Mouse (Mus musculus) kidney, adult 18-20 months (tissue): Measurements from ENCODE around the gene Sae1.
"Not testable (repeated sequence)": the region's sequence is repeated elsewhere in the genome, so short reads cannot be mapped to it uniquely, and the experiment has no call there.

Source experiments
- DNase-seq: peaks from one replicate; pipeline ENCODE4 v3.0.0; 2021

Sae1 gene

DNA sequence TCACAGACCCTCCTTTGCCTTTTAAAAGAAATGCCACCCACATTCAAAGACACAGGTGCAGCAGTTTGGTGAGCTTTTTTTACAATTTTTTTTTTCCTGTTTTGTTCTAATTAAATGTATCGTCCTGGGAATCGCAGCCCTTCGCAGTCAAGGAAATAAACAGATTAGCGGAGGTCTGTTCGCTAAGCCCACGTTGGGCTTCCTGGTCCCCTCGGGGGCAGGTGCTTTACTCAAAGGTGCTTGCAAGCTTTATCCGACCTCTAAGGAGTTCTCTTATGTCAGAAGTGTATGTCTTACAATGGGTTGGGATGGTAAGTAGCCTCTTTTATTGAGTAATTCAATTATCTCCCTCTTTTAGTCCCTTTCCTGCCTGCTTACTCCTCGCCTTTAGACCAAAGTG, 14.8 kb upstream of the Sae1 start:
- DNase-seq: no peak

DNA sequence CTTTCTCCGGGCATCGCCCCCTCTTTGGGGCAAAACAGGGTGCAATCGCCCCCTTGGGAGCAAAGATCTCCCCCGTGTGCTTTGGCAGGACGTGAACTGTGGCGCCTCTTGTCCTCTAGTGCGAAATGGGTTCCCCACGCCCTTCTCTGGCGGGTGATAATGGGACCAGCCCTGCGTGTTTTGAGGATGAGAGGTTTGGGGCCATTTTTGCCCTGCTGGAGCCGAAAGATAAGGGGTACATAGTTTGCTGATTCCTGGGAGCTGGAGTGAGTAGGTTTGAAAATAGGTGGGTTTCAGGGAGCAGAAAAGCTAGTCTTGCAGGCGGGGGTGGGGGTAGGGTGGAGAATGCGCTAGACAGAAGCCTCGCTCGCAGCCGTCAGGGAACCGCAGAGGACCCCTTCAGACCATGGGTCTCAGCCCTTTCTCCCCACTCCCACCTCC, 14.4 kb upstream of the Sae1 start:
- DNase-seq: peak; percentile 50

DNA sequence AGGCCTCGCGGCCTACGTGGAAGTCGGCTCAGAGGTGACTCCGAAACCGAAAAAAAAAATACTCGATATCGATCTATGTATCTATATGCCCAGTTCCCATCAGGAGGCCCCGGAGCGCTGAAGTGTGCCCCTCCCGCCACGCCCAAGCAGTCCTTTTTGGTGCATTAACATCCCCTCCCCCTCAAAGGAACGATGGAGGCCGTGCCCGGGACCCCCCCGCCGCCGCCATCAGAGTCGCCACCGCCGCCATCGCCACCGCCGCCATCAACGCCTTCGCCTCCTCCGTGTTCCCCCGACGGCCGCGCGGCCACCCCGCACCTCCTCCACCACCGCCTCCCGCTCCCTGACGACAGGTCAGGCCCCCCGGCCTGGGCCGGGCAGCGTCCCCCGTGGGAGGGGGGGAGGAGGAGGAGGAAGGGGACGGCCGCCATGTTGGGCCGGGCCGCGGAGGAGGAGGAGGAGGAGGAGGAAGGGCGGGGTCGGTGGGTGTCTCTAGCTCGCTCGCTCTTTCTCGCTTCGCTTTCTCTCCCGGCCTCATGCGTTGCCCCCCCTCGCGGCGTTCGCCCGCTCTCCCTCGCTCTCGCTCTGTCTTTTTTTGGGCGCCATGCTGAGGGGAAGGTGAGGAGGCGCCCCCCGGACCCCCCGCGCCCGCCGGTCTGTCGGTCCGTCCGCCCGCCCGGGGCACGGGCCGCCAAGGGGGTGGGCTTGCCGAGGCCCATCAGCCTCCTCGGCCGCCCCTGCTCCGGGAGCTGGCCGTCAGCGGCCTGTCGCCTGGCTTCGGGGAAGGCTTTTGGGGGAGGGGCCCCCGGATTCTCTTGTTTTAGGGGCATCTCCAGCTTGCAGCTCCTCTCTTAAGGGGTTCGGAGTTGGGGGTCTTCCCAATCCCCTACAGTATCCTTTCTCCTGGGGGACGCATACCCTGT, 13.3 kb upstream of the Sae1 start, which contains the start of gene Zc3h4:
TSS of gene Zc3h4 (plus strand) at position 222 of the 923 bp plus-strand sequence.
- peak; percentile 92 for DNase-seq

DNA sequence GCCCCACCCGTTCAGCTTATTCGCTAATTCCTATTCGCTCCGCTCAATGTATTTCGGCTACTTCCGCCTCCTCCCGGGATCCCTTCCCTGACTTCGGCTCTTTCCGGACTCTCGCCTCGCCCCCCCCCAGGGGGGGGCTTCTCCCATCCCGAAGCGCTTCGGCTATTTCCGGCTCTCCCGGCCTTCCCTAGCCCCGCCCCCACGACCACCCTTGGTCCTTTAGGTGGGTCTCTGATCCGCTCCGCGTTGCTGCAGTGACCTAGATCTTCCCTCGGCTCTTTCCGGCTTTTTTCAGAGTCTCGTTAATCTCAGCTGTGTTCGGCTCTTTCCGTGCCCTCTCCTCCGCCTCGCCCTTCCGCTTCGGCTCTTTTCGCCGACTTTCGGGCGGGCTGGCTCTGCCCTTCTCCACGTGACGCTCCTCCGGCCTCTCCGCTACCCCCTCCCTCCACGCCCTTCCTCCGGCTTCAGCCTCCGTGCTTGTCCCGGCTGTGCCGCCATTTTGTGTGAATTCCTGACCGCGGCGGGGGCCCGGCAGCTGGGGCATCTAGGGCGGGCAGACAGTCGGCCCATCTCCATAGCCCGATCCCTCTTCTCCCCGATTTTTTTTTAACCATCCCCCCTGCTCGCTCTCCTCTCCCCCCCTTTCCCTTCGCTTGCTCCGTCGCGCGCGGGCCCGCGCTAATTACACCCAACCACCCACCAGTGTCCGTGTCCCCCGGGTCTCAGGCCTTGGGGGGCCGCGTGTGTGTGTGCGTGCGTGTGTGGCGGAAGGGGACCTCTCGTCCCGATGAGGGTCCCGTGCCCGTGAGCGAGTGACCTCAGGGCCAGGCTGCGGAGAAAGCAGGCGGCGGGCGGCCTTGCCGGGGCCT, 12.4 kb upstream of the Sae1 start:
- peak; percentile 97 for DNase-seq

DNA sequence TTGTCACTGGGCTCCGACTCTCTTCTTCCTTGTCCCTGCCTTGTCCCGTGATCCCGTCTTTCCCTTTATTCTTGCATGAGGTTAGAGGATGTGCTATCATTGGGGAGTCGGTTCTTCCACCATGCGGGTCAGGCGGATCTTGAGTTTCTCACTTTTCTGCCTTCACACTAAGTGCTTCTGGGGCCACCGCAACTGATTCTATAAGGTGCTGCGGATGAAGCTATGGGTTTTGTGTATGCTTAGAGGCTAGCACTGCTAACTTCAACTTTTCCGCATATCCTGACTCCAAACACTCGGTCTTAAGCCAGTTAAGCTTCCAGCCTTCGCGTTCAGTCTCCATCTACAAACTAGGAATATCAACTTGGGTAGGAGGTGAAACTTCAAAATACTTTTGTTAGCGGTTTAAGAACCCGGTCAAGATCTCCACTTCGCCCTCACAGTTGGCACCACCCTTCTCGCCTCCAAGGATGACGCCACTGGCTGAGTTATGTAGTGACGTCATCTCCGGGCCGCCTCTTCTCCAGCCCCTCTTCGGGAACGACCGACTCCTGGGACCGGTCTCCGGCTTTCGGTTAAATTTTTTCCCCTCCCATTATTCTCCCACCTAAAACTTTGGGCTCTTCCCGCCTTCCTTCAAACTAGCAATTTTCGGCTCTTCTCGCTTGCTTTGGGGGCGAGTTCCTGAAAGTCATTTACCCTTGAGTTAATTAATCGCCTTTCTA, 11.7 kb upstream of the Sae1 start:
- DNase-seq: peak; percentile 95

DNA sequence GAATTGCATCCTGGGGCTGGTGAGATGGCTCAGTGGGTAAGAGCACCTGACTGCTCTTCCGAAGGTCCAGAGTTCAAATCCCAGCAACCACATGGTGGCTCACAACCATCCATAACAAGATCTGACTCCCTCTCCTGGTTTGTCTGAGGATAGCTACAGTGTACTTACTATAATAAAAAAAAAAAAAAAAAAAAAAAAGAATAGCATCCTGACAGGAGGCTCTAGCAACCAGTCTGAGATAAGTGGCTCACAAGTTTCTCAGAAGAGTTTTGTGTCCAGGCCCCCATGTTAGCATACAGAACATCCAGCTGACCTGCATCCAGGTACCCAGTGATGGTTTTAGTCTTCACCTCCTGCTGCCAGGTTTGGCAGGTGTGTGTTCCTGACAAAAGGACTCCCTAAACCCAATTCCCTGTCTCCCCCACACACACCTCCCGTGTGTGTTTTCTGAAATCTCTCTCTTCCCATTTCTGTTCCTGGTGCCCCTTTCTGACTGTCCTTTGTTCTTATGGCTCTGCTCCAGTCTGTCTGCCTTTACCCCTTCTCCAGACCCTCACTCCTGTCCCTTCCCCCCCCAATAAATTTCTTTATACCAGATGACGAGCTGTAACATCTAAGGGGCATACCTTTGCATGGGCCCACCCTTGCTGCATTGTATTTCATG, 10.9 kb upstream of the Sae1 start:
- DNase-seq: no peak

DNA sequence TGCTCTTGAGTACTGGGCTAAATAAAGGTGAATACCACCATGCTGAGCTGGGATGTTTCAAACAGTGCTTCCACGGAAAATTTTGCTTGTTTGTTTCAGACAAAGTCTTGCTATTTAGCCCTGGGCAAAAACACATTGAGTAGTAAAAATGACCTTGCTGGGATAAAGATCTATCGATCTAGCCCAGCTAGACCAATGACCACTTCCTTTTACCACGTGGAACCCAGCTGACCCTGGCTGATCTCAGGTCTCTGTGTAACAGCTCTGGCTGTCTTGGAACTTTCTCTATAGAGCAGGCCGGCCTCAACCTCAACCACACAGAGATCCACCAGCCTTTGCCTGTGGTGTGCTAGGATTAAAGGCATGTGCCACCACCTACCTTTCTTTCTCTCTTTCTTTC, 9.9 kb upstream of the Sae1 start:
- no peak for DNase-seq

DNA sequence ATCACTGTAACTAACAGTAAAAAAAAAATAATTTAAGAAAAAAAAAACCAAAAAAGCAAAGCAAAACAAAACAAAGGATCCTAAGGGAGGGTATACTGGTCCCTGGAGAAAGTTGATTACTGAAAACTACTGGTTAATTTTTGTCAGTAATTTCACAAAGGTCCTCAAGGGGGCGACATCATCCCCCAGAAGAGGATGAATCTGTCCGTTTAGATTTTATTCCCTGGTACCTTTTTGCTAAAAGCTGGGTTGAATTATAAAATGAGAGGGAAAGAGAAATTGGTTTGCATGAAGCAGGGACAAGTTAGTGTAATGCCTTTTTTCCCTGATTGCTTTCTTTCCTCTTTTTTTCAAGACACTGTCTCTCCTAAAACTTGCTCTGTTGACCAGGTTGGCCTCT, 8.3 kb upstream of the Sae1 start:
- DNase-seq: no peak

DNA sequence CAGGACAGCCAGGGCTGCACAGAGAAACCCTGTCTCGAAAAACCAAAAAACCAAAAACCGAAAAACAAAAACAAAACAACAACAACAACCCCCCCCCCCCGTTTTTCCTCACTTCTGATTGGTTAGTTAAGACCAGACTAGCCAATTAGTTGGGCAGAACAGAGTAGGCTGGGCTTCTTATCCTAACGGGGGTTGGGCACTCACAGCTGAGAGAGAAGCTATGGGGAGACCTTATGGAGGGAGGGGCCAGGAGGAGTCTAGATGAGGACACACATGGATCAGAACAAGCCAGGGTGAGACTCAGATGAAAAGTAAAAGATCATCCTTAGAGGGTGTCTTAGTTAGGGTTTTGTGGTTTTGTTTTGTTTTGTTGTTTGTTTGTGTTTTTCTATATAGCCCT, 5.3 kb upstream of the Sae1 start:
- no peak for DNase-seq

DNA sequence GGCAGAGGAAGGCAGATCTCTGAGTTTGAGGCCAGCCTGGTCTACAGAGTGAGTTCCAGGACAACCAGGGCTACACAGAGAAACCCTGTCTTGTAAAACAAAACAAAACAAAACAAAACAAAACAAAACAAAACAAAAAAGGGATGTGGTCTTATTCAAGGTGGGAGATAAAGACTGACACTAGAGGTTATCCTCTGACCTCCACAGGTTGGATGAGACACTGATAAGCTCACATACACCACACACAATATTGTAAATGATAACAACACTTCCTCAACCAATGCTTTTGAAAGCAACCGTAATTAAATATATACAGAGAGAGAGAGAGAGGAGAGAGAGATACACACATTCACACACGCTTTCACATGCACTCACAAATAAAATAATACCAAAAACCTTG, 2.3 kb upstream of the Sae1 start:
- DNase-seq: not testable (repeated sequence)

DNA sequence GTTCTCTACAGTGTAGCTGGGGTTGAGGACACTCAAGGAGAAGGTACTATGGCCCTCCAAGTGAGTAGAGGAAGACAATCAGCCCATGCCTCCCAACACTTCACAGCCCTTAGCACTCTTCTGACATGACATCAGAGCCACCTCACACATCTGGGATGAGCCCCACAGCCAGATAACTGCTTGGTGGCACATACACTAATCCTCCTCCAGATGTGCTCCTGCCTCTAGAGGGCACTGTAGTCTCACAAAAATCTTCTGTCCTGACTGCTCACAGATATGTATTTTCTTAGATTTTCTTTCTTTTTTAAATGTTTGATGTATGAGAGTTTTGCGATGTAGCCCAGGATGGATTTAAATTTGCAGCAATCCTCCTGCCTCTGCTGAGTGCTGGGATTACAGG, 11.1 kb downstream of the Sae1 start:
- DNase-seq: peak; percentile 52

DNA sequence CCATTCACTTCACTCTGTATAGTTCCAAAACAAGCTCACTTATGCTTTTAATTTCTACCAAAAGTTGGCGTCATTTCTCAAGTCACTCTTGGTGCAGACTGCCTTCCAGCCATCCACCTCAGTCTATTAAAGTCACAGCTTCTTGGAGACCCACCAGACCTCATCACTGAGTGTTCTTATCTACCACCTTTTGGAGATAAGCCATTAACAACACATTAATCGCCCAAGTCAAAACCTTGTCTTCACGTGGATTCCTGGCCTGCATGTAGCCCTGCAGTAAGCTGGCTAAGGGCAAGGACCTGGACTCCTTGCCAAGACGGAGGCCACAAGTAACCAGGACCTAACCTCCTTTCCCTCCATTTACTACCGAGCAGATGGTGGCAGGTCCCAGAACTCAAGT, 12.6 kb downstream of the Sae1 start:
- DNase-seq: no peak

DNA sequence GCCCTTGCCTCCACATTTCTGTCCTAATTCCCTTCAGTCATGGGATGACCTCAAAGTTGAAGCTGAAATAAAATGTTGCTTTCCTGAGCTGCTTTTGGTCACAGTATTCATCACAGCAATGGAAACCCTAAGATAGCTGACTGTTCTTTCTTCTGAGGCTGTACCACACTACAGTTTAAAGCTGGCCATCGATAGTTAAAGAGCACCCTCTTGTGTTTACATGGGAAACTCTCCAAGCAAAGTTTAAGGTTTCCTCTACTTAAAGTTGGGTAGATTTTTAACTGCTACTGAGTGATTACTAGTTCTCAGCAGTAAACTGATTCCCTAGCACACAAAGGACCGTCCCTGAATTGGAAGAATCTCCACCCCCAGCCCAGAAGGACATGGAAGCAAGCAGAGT, 13.9 kb downstream of the Sae1 start:
- DNase-seq: no peak

DNA sequence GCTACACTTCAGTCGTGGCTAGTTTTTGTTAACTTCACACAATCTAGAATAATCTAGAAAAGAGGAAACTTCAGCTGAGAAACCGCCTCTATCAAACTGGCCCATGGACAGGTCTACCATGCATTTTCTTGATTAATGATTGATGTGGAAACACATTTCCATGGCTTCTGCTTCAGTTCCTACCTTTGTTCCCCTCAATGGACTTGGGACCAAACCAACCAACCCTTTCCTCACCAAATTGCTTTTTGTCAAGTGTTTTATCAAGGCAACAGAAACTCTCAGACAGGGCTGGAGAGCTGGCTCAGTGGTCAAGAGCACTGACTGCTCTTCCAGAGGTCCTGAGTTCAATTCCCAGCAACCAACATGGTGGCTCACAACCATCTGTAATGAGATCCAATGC, 17.0 kb downstream of the Sae1 start:
- DNase-seq: peak; percentile 11

DNA sequence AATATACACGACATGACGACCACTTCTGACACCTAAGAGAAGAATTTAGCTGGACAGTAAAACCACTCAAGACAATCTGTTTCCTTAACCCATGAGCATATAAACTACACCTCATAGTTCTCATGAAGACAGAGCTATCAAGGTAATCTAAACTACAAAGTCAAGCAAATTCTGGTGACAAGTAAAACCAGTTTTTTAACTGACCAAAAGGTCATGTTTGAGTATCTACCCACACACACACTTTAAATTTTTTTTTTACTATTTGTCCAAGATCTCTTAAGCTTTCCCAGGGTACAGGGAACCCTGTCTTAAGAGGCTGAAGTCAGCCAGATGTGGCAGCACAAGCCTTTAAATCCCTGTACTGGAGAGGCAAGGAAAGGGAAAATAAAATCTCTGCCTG, 18.8 kb downstream of the Sae1 start:
- no peak for DNase-seq

DNA sequence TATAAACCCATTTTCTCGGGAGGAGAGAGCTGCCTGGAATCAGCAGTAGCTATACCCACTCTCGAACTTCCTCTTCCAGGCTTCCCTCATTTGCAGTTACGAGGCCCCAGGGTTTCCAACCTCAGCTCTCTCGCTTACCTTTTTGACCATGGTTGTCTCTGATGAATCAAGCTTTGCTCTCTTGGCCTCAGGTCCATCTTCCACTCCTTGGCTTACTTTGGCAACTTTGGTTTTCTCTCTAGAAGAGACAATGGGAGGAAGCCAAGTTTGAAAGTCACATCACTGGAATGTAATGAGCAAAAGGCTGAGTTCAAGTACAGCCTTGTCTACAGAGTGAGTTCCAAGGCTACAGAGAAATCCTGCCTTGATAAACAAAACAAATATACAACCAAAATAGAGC, 20.9 kb downstream of the Sae1 start:
- DNase-seq: peak; percentile 11

DNA sequence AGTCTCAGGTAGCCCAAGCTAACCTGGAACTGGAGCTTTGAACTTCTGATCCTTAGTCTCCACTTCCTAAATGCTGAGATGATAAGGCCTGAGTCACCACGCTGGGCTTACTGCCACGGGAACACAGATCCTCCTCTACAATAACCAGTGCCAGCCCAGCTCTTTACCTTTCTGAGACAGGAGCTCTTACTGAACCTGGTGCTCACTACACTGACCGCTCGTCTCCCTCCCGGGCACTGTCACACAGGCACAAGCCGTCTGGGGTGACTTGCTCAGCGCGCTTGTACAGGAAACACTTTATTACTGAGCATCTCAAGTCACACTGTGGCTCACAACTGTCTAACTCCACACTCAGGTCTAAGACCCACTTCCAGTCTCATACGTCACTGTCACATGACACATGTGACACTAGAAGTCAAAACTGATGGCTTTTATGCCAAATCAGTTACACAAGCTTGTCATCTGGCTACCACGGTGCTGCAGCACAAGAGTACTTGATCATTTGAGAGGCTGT, 21.4 kb downstream of the Sae1 start:
- peak; percentile 12 for DNase-seq

DNA sequence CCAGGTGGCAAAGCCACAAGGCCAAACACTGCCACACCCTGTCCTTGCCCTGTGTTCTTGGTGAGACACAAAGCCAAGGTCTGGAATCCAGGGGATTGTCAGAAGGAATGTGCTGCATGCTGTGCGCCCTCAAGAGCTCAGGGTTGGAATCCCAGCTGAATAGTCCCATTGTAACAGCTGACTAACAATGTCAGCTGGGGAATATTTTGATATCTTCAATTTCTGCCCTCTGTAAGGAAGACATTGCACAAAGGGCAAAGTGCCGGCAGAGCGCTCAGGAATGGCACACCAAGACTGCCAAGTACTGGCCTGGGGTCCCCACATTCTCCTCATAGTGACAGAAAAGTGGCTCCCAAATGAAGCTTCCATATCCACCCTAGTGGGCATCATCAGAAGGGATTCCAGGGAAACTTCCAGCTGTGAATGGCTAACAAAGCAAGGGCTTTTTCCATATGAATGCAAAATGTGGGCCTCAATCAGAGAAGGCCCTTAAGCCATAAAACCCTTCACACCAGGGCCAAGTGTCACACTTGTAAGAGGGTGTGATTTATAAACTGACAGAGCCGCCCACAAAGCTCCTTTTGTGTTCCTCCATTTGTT, 22.6 kb downstream of the Sae1 start:
- peak; percentile 13 for DNase-seq

DNA sequence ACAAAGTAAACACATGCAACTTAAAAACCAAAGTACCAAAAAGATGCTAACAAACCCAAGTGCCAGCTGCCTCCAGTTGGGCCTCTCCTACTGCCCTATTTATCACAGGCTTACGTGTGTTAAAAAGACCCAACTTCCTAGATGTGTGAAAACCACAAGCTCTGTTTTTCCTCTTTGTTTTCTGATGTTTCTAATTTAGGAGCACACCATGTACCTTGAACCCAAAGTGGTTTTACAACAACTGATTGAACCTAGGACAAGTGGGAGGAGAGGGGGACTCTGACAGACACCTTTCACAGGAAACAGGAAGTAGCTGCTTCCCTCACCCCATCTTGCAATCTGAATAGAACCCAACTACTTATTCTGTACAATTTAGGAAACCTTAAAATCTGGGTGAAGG, 23.3 kb downstream of the Sae1 start:
- peak; percentile 13 for DNase-seq

DNA sequence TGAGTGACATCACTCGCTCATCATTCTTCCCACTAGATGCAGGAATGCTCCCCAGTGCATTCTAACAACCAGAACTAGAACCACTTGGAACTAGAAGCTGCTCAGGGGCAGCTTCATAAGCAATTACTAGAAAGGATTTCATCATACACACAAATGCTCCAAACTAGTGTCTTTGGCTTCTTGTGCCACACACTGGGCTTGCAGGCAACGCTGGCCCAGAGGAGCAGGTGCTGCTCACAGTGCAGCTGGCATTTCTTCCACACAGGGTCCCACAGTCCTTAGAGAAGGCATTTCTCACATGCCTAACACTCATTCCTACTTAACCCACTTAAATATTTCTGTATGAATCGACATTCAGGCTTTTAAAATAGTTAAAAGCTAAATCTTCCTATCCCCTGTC, 30.0 kb downstream of the Sae1 start:
- no peak for DNase-seq

DNA sequence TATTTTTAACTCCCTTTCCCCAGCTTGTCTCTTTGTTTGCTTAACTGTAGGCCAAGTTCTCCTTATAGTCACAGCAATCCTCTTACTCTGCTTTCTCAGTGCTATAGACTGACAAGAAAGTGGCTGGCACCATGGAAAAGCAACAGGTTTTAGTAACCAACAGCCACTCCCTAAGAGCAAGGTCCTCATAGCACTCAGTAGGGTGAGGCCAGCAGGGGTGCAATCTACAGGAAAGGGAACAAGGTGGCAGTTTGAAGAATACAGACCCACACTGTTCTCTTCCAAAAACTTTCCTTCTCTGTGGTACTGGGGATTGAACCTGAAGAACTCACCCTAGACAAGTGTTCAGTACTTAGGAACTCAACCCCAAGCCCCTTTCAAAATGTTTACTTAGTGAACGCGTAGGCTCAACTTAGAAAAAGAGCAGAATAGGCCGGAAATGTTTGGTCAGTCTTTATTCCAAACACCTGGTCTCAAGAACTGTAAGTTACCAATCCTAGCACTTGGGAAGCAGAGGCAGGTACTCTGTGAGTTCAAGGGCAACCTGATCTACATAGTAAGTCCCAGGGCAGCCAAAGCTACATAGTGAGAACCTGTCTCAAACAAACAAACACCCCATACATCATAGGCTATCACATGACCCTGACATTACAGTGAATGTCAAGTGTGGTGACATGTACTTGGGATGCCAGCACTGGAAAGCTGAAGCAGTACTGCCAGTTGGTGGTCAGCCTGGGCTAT, 31.6 kb downstream of the Sae1 start:
- no peak for DNase-seq
